11 mouse cellular contexts compared by ENCODE assay signal in the genomic region with DNA sequence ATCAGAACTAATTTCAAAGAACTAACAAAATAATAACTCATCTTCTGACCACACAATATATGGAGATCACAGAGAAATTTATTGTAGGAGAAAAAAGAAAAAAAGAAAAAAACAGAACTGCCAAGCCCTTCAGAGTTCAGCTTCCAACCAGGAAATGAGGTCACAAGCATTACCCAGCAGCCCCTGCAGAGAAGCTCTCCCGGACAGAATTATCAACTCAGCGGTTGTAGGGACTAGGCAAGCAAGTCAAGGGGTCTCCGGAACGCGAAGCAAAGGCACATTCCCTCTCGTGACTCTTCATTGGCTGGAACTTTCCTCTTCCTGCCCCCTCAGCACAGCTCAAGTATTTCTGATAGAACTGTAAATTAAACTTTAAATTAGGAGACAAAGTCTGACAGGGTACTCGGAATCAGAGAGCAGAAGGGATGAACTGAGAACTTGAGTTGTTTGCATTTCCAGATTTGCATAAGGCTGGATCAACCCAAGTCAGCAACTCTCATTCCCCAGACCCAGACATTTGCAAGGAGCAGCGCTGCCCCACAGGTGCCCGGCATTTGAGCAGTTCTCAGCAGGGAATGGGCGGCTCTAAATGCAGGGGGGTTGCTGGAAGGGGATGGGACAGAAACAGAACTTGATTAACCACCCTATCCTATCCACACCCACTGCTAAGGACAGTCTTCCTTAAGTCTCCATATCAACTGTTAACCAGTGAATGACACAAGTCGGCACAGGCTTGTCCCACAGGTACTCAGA. TPM values are rescaled to one million over a fixed set of nuclear protein-coding genes. Genes with fewer than 3 reads are reported as not detected.
DNase-seq lines count a peak whose midpoint lies in the region; ATAC-seq and TF ChIP-seq lines count a peak whose summit lies in the region.
"Had no signal": no experiment of that assay in that cellular context is flagged by ENCODE, and none has a peak within 500 bp of the region (broad histone marks: within the 10 kb centered on the region; RNA-seq: fewer than 3 reads in every experiment).

No protein-coding gene starts in this region.

- intact Hi-C loops in gastrocnemius, adult 2 months (cut with DNase I), result no loop called here

- H3K9me3 ChIP-seq in forebrain, embryonic 16.5 days (ENCODE audit: control insufficient read depth, low read length), result no peaks in the 10 kb centered on the region
- no peaks in the 10 kb centered on the region for H3K9me3 ChIP-seq in liver, embryonic 12.5 days (replicated peaks)

- H3K9ac ChIP-seq in forebrain, embryonic 16.5 days (replicated peaks; ENCODE audit: low read depth, low read length), result no peak overlapping the region; the same call in 1 of the 2 replicates
- no peak overlapping the region for H3K9ac ChIP-seq in liver, embryonic 12.5 days

- H3K4me3 ChIP-seq in gastrocnemius, adult 2 months, result peak overlapping the region; percentile 66
- no peak overlapping the region for H3K4me3 ChIP-seq in forebrain, embryonic 16.5 days (replicated peaks; ENCODE audit: low read length)
- H3K4me3 ChIP-seq in liver, embryonic 12.5 days, result no peak overlapping the region
- no peak overlapping the region for H3K4me3 ChIP-seq in cerebellum, adult 2 months (replicated peaks; ENCODE audit: insufficient read depth, low read depth, low read length)

- WGBS in forebrain, embryonic 16.5 days, result 9% methylated on average over 11 of the region's 11 CpGs
- 8% methylated on average over 11 of the region's 11 CpGs for WGBS in liver, embryonic 12.5 days (ENCODE audit: insufficient replicate concordance)
- 34% methylated on average over 11 of the region's 11 CpGs for WGBS in cerebellum, adult 2 months

- no peak for DNase-seq in gastrocnemius, adult 2 months
- no peak for DNase-seq in gastrocnemius, postnatal 10 days
- peak; percentile 72 for DNase-seq in ES-CJ7 (ENCODE audit: low read depth, low spot score)
- no peak for DNase-seq in frontal cortex, postnatal 14 days (ENCODE audit: low spot score in 2 of 2)
- no peak for DNase-seq in cerebellum, adult 2 months
- DNase-seq in thymus, postnatal 14 days, result no peak

- TF ChIP-seq CTCF in gastrocnemius, adult 2 months (IDR thresholded peaks at IDR 0.05), result no peak
- no peak for TF ChIP-seq CTCF in cerebellum, adult 2 months (IDR thresholded peaks at IDR 0.05; ENCODE audit: borderline replicate concordance, insufficient read depth, low read depth, low read length)

- ATAC-seq in forebrain, embryonic 16.5 days, result no peak
- ATAC-seq in liver, embryonic 12.5 days, result no peak

- H3K27me3 ChIP-seq in forebrain, embryonic 16.5 days (replicated peaks; ENCODE audit: control insufficient read depth, insufficient read depth, low read length), result peaks cover 18% of the 10 kb centered on the region
- peaks cover 63% of the 10 kb centered on the region for H3K27me3 ChIP-seq in liver, embryonic 12.5 days (replicated peaks)
- peaks cover 3% of the 10 kb centered on the region; the same call in 1 of the 2 replicates for H3K27me3 ChIP-seq in cerebellum, adult 2 months (ENCODE audit: control insufficient read depth, insufficient read depth, low read length)

- no peak overlapping the region for H3K27ac ChIP-seq in gastrocnemius, adult 2 months
- H3K27ac ChIP-seq in forebrain, embryonic 16.5 days (ENCODE audit: low read length), result no peak overlapping the region
- H3K27ac ChIP-seq in liver, embryonic 12.5 days, result no peak overlapping the region
- no peak overlapping the region for H3K27ac ChIP-seq in cerebellum, adult 2 months (ENCODE audit: insufficient read depth, low read length)

- H3K4me2 ChIP-seq in forebrain, embryonic 16.5 days (ENCODE audit: low read length), result peak overlapping the region; percentile 92
- H3K4me2 ChIP-seq in liver, embryonic 12.5 days, result peak overlapping the region; percentile 63; the same call in 1 of the 2 replicates

- H3K4me1 ChIP-seq in forebrain, embryonic 16.5 days (replicated peaks; ENCODE audit: control insufficient read depth, insufficient read depth, low read length), result peaks cover 11% of the 10 kb centered on the region
- H3K4me1 ChIP-seq in liver, embryonic 12.5 days, result no peaks in the 10 kb centered on the region
- H3K4me1 ChIP-seq in cerebellum, adult 2 months (ENCODE audit: control insufficient read depth, insufficient read depth, low read length), result peaks cover 11% of the 10 kb centered on the region; the same call in 1 of the 2 replicates

- no peak for TF ChIP-seq POLR2A in cerebellum, adult 2 months (IDR thresholded peaks at IDR 0.05; ENCODE audit: borderline replicate concordance, insufficient read depth, low read length)

- no peaks in the 10 kb centered on the region for H3K36me3 ChIP-seq in forebrain, embryonic 16.5 days (ENCODE audit: control insufficient read depth, insufficient read depth)
- H3K36me3 ChIP-seq in liver, embryonic 12.5 days, result no peaks in the 10 kb centered on the region

RNA-seq across cellular contexts. Expression of gene Krt1, which starts 8.3 kb away (rescaled TPM):
- not detected for total RNA-seq in gastrocnemius, adult 2 months (2021)
- not detected for total RNA-seq in gastrocnemius, postnatal 10 days (2021)
- polyA plus RNA-seq in forebrain, embryonic 16.5 days (2015; fragmentation: Nextera tagmentation; extraction: Ambion mirVana), result 8.2 and 10.8 TPM in 2 replicates
- 0.06 and 0.38 TPM in 2 replicates for polyA plus RNA-seq in liver, embryonic 12.5 days (2016; fragmentation: Nextera tagmentation; extraction: Ambion mirVana)
- polyA plus RNA-seq in cerebellum, adult 2 months (2012; rRNA removed), result 4.8 and 5.3 TPM in 2 replicates
- polyA plus RNA-seq: small intestine, adult 2 months had no signal

RNA-seq across cellular contexts. Expression of gene Krt77, which starts 10.7 kb away (rescaled TPM):
- total RNA-seq in gastrocnemius, adult 2 months (2021), result not detected
- total RNA-seq in gastrocnemius, postnatal 10 days (2021), result not detected
- 0.49 and 0.94 TPM in 2 replicates for polyA plus RNA-seq in forebrain, embryonic 16.5 days (2015; fragmentation: Nextera tagmentation; extraction: Ambion mirVana)
- polyA plus RNA-seq in liver, embryonic 12.5 days (2016; fragmentation: Nextera tagmentation; extraction: Ambion mirVana), result not detected in 2 replicates
- 0.26 and 0.49 TPM in 2 replicates for polyA plus RNA-seq in cerebellum, adult 2 months (2012; rRNA removed)
- total RNA-seq: adrenal gland, adult 18-20 months had no signal
- polyA plus RNA-seq: small intestine, adult 2 months had no signal

RNA-seq across cellular contexts. Expression of gene Krt76, which starts 33.9 kb away (rescaled TPM):
- not detected for total RNA-seq in gastrocnemius, adult 2 months (2021)
- total RNA-seq in gastrocnemius, postnatal 10 days (2021), result not detected
- polyA plus RNA-seq in forebrain, embryonic 16.5 days (2015; fragmentation: Nextera tagmentation; extraction: Ambion mirVana), result not detected in 2 replicates
- not detected in 2 replicates for polyA plus RNA-seq in liver, embryonic 12.5 days (2016; fragmentation: Nextera tagmentation; extraction: Ambion mirVana)
- 0.05 TPM in 1 of 2 replicates, not detected in the other for polyA plus RNA-seq in cerebellum, adult 2 months (2012; rRNA removed)
- total RNA-seq: left cerebral cortex, postnatal 4 days had no signal
- polyA plus RNA-seq: small intestine, adult 2 months had no signal

RNA-seq across cellular contexts. Expression of gene Krt2, which starts 40.9 kb away (rescaled TPM):
- total RNA-seq in gastrocnemius, adult 2 months (2021), result not detected
- not detected for total RNA-seq in gastrocnemius, postnatal 10 days (2021)
- polyA plus RNA-seq in forebrain, embryonic 16.5 days (2015; fragmentation: Nextera tagmentation; extraction: Ambion mirVana), result 0.08 TPM in 1 of 2 replicates, not detected in the other
- polyA plus RNA-seq in liver, embryonic 12.5 days (2016; fragmentation: Nextera tagmentation; extraction: Ambion mirVana), result not detected in 2 replicates
- not detected in 2 replicates for polyA plus RNA-seq in cerebellum, adult 2 months (2012; rRNA removed)
- total RNA-seq: adrenal gland, adult 18-20 months; left cerebral cortex, postnatal 4 days had no signal
- polyA plus RNA-seq: small intestine, adult 2 months had no signal

RNA-seq across cellular contexts. Expression of gene Krt73, which starts 56.7 kb away (rescaled TPM):
- total RNA-seq in gastrocnemius, adult 2 months (2021), result not detected
- not detected for total RNA-seq in gastrocnemius, postnatal 10 days (2021)
- polyA plus RNA-seq in forebrain, embryonic 16.5 days (2015; fragmentation: Nextera tagmentation; extraction: Ambion mirVana), result 0.41 and 0.80 TPM in 2 replicates
- not detected in 2 replicates for polyA plus RNA-seq in liver, embryonic 12.5 days (2016; fragmentation: Nextera tagmentation; extraction: Ambion mirVana)
- 0.05 TPM in 1 of 2 replicates, not detected in the other for polyA plus RNA-seq in cerebellum, adult 2 months (2012; rRNA removed)
- total RNA-seq: adrenal gland, adult 18-20 months had no signal
- polyA plus RNA-seq: small intestine, adult 2 months had no signal
